Mouse (Mus musculus): ENCODE data around the gene Hoxa6. TPM values are rescaled to one million over a fixed set of nuclear protein-coding genes. Genes with fewer than 3 reads are reported as not detected.

The Hoxa6 gene
- polyA plus RNA-seq, 1 experiment from 2014 or later: not detected

DNA sequence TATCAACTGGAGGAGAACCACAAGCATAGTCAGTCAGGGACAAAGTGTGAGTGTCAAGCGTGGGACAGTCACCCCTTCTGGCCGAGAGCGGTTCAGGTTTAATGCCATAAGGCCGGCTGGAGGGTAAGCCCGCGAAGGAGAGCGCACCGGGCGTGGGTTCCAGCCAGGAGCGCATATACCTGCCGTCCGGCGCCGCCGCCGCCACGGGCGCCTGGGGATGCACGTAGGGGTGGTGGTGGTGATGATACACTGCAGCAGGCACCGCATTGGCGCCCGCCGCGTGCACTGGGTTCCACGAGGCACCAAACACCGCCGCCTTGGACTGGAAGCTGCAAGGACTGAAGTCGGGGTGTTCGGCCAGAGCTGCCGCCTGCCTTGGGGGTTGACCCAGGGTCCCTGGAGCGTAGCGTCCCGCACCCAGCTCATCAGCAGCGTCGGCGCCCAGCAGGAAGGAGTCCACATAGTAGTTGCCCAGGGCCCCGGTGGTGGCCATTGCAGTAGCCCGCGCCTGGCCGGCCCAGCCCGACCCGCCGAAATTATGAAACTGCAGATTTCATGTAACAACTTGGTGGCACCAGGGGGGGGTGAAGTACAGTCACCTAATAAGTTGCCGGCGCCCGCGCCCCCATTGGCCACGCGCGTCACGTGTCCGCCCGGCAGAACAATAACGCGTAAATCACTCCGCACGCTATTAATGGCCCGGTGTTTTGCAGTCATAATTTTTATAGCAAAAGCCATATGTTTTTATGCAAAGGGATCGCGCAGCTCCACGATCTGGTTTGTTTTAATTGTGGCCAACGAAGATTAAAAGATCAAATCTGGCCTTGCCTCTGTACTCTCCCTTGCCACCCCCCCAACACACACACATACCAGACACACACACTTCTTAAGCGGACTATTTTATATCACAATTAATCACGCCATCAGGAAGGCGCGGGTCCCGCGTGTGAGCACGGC, 17.4 kb upstream of the Hoxa6 start:
- Histone ChIP-seq H3K4me2 (ENCODE audit: low read depth, low read length, severe bottlenecking) (no peak overlapping the region), H3K9ac (ENCODE audit: low read length) (no peak overlapping the region)
- DNase-seq (ENCODE audit: low spot score): peak; percentile 71

DNA sequence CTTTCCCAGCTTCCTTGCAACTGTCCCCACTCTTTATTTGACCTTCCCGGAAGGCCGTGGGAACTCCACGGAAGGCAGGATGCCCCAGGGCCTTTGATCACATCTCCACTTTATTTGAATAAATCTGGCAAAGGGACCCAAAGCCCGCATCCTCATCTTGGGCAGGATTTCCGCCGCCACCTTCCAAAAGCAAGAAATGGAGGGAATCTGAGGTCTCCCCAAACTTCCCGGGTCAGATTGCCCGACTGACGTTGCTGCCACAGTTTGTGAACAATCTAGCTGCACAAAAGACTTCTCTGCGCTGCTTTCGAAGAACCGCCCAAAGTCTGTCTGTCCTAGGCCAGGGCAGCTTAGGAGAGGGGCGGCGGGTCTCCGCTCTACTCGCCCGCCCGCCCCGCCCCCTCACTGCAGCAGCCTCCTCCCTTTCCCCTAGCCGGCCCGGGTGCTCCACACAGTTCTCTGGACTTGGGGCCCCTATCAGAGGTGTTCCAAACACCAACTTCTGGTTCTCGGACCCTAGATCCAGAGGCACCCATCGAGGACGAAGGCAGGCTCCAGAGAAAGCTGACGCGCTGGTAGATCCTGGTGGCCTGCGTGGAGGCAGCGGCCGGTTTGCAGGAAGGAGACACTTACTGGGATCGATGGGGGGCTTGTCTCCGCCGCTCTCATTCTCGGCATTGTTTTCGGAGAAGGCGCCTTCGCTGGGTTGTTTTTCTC, 16.5 kb upstream of the Hoxa6 start:
- Histone ChIP-seq H3K27ac (ENCODE audit: low read depth, low read length) (no peak overlapping the region), H3K9me3 (ENCODE audit: control insufficient read depth, low read length) (no peaks in the 10 kb centered on the region), H3K4me2 (ENCODE audit: low read depth, low read length, severe bottlenecking) (no peak overlapping the region), H3K27me3 (ENCODE audit: control insufficient read depth, insufficient read depth, low read length) (peaks cover 98% of the 10 kb centered on the region), H3K4me1 (replicated peaks; ENCODE audit: control insufficient read depth, insufficient read depth, low read length) (peaks cover 3% of the 10 kb centered on the region), H3K9ac (ENCODE audit: low read length) (no peak overlapping the region), H3K36me3 (ENCODE audit: control insufficient read depth, insufficient read depth, low read length) (no peaks in the 10 kb centered on the region), H3K4me3 (ENCODE audit: low read depth, low read length) (no peak overlapping the region)
- ATAC-seq (replicated peaks; ENCODE audit: low FRiP score) (no peak), DNase-seq (ENCODE audit: low spot score) (no peak)
- 1% methylated on average over 36 of the region's 36 CpGs for WGBS

More for the DNA sequence above, 17.4 kb upstream of the Hoxa6 start:
- H3K27me3 ChIP-seq (ENCODE audit: control insufficient read depth, insufficient read depth, low read length): peaks cover 98% of the 10 kb centered on the region
- H3K4me3 ChIP-seq (ENCODE audit: low read depth, low read length): no peak overlapping the region
- ATAC-seq (replicated peaks; ENCODE audit: low FRiP score): no peak
- peaks cover 3% of the 10 kb centered on the region for H3K4me1 ChIP-seq (replicated peaks; ENCODE audit: control insufficient read depth, insufficient read depth, low read length)
- 3% methylated on average over 69 of the region's 69 CpGs for WGBS
- H3K9me3 ChIP-seq (ENCODE audit: control insufficient read depth, low read length): no peaks in the 10 kb centered on the region
- no peaks in the 10 kb centered on the region for H3K36me3 ChIP-seq (ENCODE audit: control insufficient read depth, insufficient read depth, low read length)
- H3K27ac ChIP-seq (ENCODE audit: low read depth, low read length): no peak overlapping the region

DNA sequence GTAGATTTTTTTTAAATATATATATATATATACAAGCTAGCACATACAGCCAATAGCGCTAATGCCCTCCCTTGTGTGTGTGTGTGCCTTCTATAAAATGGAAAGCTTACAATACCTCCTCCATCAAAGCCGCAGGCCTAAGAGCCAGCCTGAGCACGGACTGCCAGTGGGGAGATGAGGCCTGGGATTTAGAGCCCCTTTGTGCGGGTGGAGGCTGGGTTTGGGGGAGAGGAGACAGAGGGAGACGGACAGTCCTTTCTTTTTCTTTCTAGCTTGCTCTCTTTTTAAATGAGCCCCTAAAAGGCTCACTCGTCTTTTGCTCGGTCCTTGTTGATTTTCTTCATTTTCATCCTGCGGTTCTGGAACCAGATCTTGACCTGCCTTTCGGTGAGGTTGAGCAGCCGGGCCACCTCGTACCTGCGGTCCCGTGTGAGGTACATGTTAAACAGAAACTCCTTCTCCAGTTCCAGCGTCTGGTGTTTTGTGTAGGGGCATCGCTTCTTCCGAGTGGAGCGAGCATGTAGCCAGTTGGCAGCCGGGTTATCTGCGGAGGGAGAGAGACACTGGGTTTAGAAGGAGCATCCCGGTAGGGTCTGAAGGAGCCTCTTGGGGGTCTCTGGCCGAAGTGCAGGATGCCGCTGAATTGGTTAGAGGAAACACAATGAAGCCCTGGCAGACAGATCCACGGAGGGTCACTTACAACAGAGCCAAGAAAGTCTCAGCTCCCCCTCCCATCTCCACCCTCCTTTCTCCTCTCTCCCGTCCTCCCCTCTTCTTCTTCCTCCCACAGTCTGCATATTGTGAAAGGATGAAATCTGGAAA, 15.6 kb upstream of the Hoxa6 start:
- Histone ChIP-seq H3K36me3 (ENCODE audit: control insufficient read depth, insufficient read depth, low read length) (no peaks in the 10 kb centered on the region), H3K27me3 (ENCODE audit: control insufficient read depth, insufficient read depth, low read length) (peaks cover 98% of the 10 kb centered on the region), H3K27ac (ENCODE audit: low read depth, low read length) (no peak overlapping the region), H3K4me2 (ENCODE audit: low read depth, low read length, severe bottlenecking) (no peak overlapping the region), H3K9ac (ENCODE audit: low read length) (no peak overlapping the region), H3K4me3 (ENCODE audit: low read depth, low read length) (no peak overlapping the region), H3K4me1 (replicated peaks; ENCODE audit: control insufficient read depth, insufficient read depth, low read length) (peaks cover 3% of the 10 kb centered on the region), H3K9me3 (ENCODE audit: control insufficient read depth, low read length) (no peaks in the 10 kb centered on the region)
- no peak for ATAC-seq (replicated peaks; ENCODE audit: low FRiP score)
- WGBS: under 1% methylated on average over 24 of the region's 24 CpGs
- DNase-seq (ENCODE audit: low spot score): no peak

DNA sequence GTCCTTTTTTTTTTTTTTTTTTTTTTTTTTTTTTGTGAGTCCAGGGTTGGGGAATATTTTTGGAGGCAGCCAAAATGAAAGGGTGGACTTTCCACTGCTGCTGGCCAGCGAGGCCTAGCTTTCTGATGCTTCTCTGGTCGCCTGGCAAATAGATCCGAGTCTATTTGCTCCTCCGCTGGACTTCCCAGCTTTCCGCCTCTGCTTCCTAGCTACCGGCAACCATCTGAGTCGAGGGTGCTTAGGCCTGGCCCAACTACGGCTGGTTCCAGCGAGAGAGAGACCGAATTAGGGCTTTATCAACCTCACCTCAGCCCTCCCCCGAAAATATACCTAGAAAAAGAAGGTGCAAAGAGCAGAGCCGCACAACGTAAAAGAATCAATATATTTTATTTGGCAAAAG, 14.2 kb upstream of the Hoxa6 start:
- no peak overlapping the region for H3K4me2 ChIP-seq (ENCODE audit: low read depth, low read length, severe bottlenecking)
- ATAC-seq (replicated peaks; ENCODE audit: low FRiP score) (no peak), DNase-seq (ENCODE audit: low spot score) (no peak)
- WGBS: 11% methylated on average over 13 of the region's 13 CpGs
- no peaks in the 10 kb centered on the region for H3K9me3 ChIP-seq (ENCODE audit: control insufficient read depth, low read length)
- no peak overlapping the region for H3K4me3 ChIP-seq (ENCODE audit: low read depth, low read length)
- peaks cover 3% of the 10 kb centered on the region for H3K4me1 ChIP-seq (replicated peaks; ENCODE audit: control insufficient read depth, insufficient read depth, low read length)
- no peak overlapping the region for H3K27ac ChIP-seq (ENCODE audit: low read depth, low read length)
- H3K27me3 ChIP-seq (ENCODE audit: control insufficient read depth, insufficient read depth, low read length): peaks cover 100% of the 10 kb centered on the region
- H3K36me3 ChIP-seq (ENCODE audit: control insufficient read depth, insufficient read depth, low read length): no peaks in the 10 kb centered on the region
- H3K9ac ChIP-seq (ENCODE audit: low read length): no peak overlapping the region

DNA sequence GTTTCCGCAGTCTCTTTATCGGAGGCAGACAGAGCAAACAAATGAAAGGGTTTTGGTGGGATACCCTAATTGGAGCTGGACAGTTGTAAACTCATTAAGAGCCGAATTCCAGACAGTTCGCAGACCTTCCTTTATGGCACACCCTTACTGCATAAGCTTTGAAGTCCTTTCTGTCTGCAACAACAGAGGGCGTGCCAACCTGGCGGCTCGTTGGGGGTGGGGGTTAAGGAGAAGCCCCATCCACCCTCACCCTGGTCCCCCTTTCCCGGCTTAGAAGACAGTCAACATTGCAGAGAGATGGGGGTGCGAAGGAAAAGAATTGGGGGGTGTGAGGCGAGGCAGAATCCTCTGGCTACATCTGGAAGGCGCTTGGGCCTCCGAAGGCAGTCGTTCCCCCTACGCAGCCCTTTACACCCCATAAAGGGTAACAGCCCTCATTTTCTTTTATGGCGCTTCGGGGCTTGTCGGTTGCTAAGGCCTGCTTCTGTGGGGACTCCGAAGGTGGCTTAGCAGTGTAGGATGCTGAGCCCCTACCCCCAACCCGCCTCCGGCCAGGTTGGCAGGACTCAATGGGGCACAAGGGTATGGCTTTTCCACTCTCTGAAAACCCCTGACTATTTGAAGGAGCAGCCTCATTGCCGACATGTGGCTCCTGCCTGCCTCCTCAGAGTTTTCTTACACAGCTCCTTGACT, 13.6 kb upstream of the Hoxa6 start:
- H3K4me3 ChIP-seq (ENCODE audit: low read depth, low read length): no peak overlapping the region
- H3K9ac ChIP-seq (ENCODE audit: low read length): no peak overlapping the region
- no peaks in the 10 kb centered on the region for H3K36me3 ChIP-seq (ENCODE audit: control insufficient read depth, insufficient read depth, low read length)
- no peaks in the 10 kb centered on the region for H3K9me3 ChIP-seq (ENCODE audit: control insufficient read depth, low read length)
- DNase-seq (ENCODE audit: low spot score) (peak; percentile 56), ATAC-seq (replicated peaks; ENCODE audit: low FRiP score) (peak; percentile 33; the same call in 1 of the 2 replicates)
- H3K27me3 ChIP-seq (ENCODE audit: control insufficient read depth, insufficient read depth, low read length): peaks cover 100% of the 10 kb centered on the region
- H3K27ac ChIP-seq (ENCODE audit: low read depth, low read length): no peak overlapping the region
- 5% methylated on average over 21 of the region's 21 CpGs for WGBS
- no peak overlapping the region for H3K4me2 ChIP-seq (ENCODE audit: low read depth, low read length, severe bottlenecking)
- H3K4me1 ChIP-seq (replicated peaks; ENCODE audit: control insufficient read depth, insufficient read depth, low read length): peaks cover 6% of the 10 kb centered on the region

DNA sequence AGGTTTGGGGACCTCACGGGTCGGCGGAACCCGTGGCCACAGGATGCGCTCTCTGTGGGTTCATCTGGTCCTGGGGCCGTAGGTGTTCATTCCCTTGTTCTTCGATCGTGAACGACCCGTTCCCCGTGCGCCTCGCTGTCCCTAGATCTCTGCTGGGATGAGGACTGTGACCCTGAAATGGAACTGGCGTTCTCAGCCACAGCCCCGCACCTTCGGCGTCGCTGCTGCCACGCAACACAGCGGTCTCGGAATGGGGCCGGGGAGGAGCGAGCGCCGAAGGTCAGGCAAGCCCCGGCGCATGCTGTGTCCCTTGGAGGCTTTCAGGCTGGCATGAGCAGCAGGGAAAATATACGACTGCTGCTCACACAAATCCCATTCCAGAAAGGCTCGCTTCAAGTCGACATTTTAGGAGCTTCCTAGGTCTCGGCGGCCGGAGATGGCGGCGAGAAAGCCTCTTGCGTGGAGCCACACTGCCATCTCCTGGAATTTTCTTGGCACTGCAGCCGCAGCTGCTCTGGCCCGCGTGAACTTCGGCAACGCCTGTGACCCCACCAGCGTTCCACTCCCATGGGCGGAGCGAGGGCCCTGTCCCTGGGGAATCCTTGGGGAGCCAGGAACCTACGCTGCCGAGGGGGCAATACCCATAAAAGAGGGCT, 12.9 kb upstream of the Hoxa6 start, which contains the start of gene Hoxa7:
TSS of gene Hoxa7 (minus strand) at position 518 of the 656 bp plus-strand sequence.
- Histone ChIP-seq H3K9ac (ENCODE audit: low read length) (0 out of 2 replicates have a peak within 1 kb of the TSS, but pooled peaks have one; percentile 33), H3K27ac (ENCODE audit: low read depth, low read length) (no peak within 1 kb of the TSS), H3K4me3 (ENCODE audit: low read depth, low read length) (peak within 1 kb of the TSS; percentile 35), H3K27me3 (ENCODE audit: control insufficient read depth, insufficient read depth, low read length) (peaks cover 100% of the 10 kb centered on the region), H3K4me1 (replicated peaks; ENCODE audit: control insufficient read depth, insufficient read depth, low read length) (peaks cover 9% of the 10 kb centered on the region), H3K9me3 (ENCODE audit: control insufficient read depth, low read length) (no peaks in the 10 kb centered on the region), H3K36me3 (ENCODE audit: control insufficient read depth, insufficient read depth, low read length) (no peaks in the 10 kb centered on the region), H3K4me2 (ENCODE audit: low read depth, low read length, severe bottlenecking) (peak within 1 kb of the TSS; percentile 70)
- ATAC-seq (replicated peaks; ENCODE audit: low FRiP score): peak; percentile 56; the same call in 1 of the 2 replicates
- peak; percentile 94 for DNase-seq (ENCODE audit: low spot score)
- 1% methylated on average over 46 of the region's 46 CpGs for WGBS

DNA sequence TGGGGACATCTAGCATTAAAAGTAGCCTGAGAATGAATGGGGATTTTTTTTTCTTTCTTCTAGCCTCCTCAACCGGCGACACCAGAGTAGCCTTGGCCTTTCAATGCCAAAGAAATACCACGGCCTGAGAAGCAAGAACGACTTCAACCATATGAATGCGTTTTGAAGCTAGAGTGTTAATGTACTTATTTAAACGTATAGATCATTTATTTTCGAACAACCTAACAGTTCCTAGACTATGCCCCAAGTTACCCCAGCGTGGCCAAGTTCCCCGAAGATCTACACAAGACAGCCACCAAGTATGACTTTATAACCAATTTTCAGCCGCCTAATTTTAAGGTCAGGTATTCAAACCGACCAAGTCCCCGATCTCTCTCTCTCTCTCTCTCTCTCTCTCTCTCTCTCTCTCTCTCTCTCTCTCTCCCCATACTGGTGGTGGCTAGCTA, 12.4 kb upstream of the Hoxa6 start:
- Histone ChIP-seq H3K9ac (ENCODE audit: low read length) (no peak overlapping the region), H3K4me2 (ENCODE audit: low read depth, low read length, severe bottlenecking) (peak overlapping the region; percentile 70; the same call in 1 of the 2 replicates), H3K4me3 (ENCODE audit: low read depth, low read length) (no peak overlapping the region; the same call in 1 of the 2 replicates), H3K27me3 (ENCODE audit: control insufficient read depth, insufficient read depth, low read length) (peaks cover 100% of the 10 kb centered on the region), H3K36me3 (ENCODE audit: control insufficient read depth, insufficient read depth, low read length) (no peaks in the 10 kb centered on the region), H3K27ac (ENCODE audit: low read depth, low read length) (no peak overlapping the region), H3K9me3 (ENCODE audit: control insufficient read depth, low read length) (no peaks in the 10 kb centered on the region), H3K4me1 (replicated peaks; ENCODE audit: control insufficient read depth, insufficient read depth, low read length) (peaks cover 9% of the 10 kb centered on the region)
- WGBS: 7% methylated on average over 12 of the region's 12 CpGs
- ATAC-seq (replicated peaks; ENCODE audit: low FRiP score) (no peak), DNase-seq (ENCODE audit: low spot score) (no peak)
